Mouse (Mus musculus): ENCODE measurements at regions not wholly inside any gene's neighbourhood (a gene's known extent, or its start where the extent isn't known, plus 50 kb on each side); places are given as distances from the start of the nearest gene placed in this dataset.

DNA sequence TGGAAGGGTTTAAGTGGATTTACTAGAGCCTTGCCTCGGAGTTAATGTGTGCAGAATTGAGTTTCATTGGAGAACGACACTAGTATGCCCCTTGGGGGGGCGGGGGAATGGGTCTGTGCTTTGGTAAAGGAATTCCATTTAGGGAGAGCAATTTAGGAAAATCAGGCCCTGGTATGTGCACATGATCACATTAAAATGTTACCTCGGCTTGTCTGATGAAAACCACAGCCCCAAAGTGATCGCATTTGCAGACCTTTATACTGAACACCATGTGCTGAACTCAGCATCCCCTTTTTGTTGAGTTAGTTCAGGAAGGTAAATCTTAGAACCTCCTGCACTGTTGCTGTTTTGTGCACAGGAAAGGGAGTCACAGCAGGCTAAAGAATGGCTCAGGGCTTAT, 219.6 kb upstream of the Marcks start:
- H3K4me3 ChIP-seq, result no peak overlapping the region
- TF ChIP-seq POLR2A (IDR thresholded peaks at IDR 0.05; ENCODE audit: insufficient read depth, low read depth, low read length), result peak; percentile 16; the same call in 1 of the 2 replicates
- no peak for TF ChIP-seq CTCF (IDR thresholded peaks at IDR 0.05)
- TF ChIP-seq EP300 (IDR thresholded peaks at IDR 0.05; ENCODE audit: insufficient read depth, low read depth, low read length), result no peak
- peak overlapping the region; percentile 57 for H3K27ac ChIP-seq
- H3K9ac ChIP-seq (ENCODE audit: low read depth, low read length), result no peak overlapping the region
- no peaks in the 10 kb centered on the region for H3K79me2 ChIP-seq (replicated peaks; ENCODE audit: control insufficient read depth, insufficient read depth, low read length)
- H3K36me3 ChIP-seq (ENCODE audit: control insufficient read depth, insufficient read depth, low read length), result peaks cover 3% of the 10 kb centered on the region; the same call in 1 of the 2 replicates
- no peak for DNase-seq
- intact Hi-C loops (cut with DNase I), result no loop called here
- 60% methylated on average over 5 of the region's 5 CpGs for WGBS
- H3K4me1 ChIP-seq (ENCODE audit: control insufficient read depth, insufficient read depth, low read length), result no peaks in the 10 kb centered on the region; the same call in 1 of the 2 replicates
- no peaks in the 10 kb centered on the region for H3K27me3 ChIP-seq (ENCODE audit: control insufficient read depth, insufficient read depth, low read length)

DNA sequence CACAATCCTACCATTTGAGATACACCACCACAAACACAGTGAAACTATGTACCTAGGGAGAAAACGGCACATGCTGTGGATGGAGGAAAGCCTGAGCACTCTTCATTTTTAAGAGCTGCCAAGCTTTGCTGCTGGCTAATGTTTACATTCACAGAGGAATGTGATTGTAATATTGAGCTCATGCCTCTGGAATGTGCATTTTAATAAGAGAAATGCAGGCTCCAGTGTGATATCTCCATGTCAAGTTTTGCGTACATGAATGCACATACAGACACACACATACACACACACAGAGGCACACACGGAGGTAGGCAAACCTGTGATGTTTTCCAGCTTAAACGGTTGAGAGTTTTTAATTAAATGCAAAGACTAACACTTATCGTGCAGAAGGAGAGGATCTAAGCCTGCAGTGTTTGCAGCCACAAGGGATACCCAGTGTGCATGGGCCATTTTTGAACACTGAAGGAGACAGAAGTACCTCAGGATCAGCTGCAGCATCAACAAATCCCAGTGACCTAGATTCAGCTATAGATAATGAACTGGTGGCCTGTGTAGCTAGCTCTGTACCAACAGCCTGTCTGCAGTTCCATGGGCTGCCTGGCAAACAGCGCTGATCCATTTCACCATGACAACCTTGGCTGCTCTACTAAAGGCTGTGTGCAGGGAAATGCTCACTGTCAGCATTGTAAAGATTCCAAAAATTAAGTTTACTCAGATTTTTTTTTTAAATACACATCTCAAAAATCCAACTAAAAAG, 218.8 kb upstream of the Marcks start:
- no peak for DNase-seq
- intact Hi-C loops (cut with DNase I), result no loop called here
- no peak overlapping the region for H3K9ac ChIP-seq (ENCODE audit: low read depth, low read length)
- no peak overlapping the region for H3K4me3 ChIP-seq
- no peak overlapping the region for H3K27ac ChIP-seq
- peaks cover 3% of the 10 kb centered on the region; the same call in 1 of the 2 replicates for H3K36me3 ChIP-seq (ENCODE audit: control insufficient read depth, insufficient read depth, low read length)
- no peaks in the 10 kb centered on the region for H3K79me2 ChIP-seq (replicated peaks; ENCODE audit: control insufficient read depth, insufficient read depth, low read length)
- H3K27me3 ChIP-seq (ENCODE audit: control insufficient read depth, insufficient read depth, low read length), result no peaks in the 10 kb centered on the region
- TF ChIP-seq POLR2A (IDR thresholded peaks at IDR 0.05; ENCODE audit: insufficient read depth, low read depth, low read length), result no peak
- TF ChIP-seq EP300 (IDR thresholded peaks at IDR 0.05; ENCODE audit: insufficient read depth, low read depth, low read length), result no peak
- TF ChIP-seq CTCF (IDR thresholded peaks at IDR 0.05), result peak; percentile 16; the same call in 1 of the 2 replicates
- 72% methylated on average over 6 of the region's 6 CpGs for WGBS
- no peaks in the 10 kb centered on the region; the same call in 1 of the 2 replicates for H3K4me1 ChIP-seq (ENCODE audit: control insufficient read depth, insufficient read depth, low read length)

GRCm38 (mm10) chr10:37349261-37349660, 210.5 kb upstream of the Marcks start:
- Histone ChIP-seq H3K4me1 (ENCODE audit: control insufficient read depth, insufficient read depth, low read length) (peaks cover 7% of the 10 kb centered on the region), H3K27ac (no peak overlapping the region), H3K4me3 (no peak overlapping the region), H3K9ac (ENCODE audit: low read depth, low read length) (no peak overlapping the region), H3K27me3 (ENCODE audit: control insufficient read depth, insufficient read depth, low read length) (no peaks in the 10 kb centered on the region), H3K36me3 (ENCODE audit: control insufficient read depth, insufficient read depth, low read length) (no peaks in the 10 kb centered on the region), H3K79me2 (replicated peaks; ENCODE audit: control insufficient read depth, insufficient read depth, low read length) (no peaks in the 10 kb centered on the region)
- intact Hi-C loops (cut with DNase I), result no loop called here
- no peak for DNase-seq
- WGBS, result 34% methylated on average over 1 of the region's 1 CpGs
- TF ChIP-seq EP300 (IDR thresholded peaks at IDR 0.05; ENCODE audit: insufficient read depth, low read depth, low read length) (no peak), CTCF (IDR thresholded peaks at IDR 0.05) (no peak), POLR2A (IDR thresholded peaks at IDR 0.05; ENCODE audit: insufficient read depth, low read depth, low read length) (no peak)

GRCm38 (mm10) chr10:37348416-37348815, 209.7 kb upstream of the Marcks start:
- Histone ChIP-seq H3K4me1 (ENCODE audit: control insufficient read depth, insufficient read depth, low read length) (peaks cover 7% of the 10 kb centered on the region), H3K27ac (peak overlapping the region; percentile 50), H3K79me2 (replicated peaks; ENCODE audit: control insufficient read depth, insufficient read depth, low read length) (no peaks in the 10 kb centered on the region), H3K27me3 (ENCODE audit: control insufficient read depth, insufficient read depth, low read length) (no peaks in the 10 kb centered on the region), H3K9ac (ENCODE audit: low read depth, low read length) (no peak overlapping the region), H3K4me3 (no peak overlapping the region), H3K36me3 (ENCODE audit: control insufficient read depth, insufficient read depth, low read length) (no peaks in the 10 kb centered on the region)
- WGBS, result 48% methylated on average over 3 of the region's 3 CpGs
- intact Hi-C loops (cut with DNase I), result no loop called here
- DNase-seq, result no peak
- no peak for TF ChIP-seq CTCF (IDR thresholded peaks at IDR 0.05)
- TF ChIP-seq POLR2A (IDR thresholded peaks at IDR 0.05; ENCODE audit: insufficient read depth, low read depth, low read length), result no peak
- TF ChIP-seq EP300 (IDR thresholded peaks at IDR 0.05; ENCODE audit: insufficient read depth, low read depth, low read length), result no peak

DNA sequence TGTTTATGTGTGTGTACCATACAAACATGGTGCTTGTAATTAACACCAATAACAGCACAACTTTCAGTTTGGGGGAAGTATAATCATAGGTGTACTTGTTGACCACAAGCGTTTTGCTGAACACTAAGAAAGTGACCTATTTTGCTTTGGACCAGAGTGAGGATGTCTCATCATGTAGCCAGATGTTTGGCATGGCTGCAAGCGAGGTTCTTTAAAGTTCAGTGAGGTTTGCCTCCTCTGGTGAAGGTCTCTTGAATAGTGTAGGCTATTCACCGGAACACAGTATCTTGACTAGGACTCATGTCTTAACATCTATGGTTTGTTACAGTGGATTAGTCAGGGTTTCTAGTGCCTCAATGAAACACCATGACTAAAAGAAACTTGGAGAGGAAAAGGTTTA, 208.9 kb upstream of the Marcks start:
- H3K4me3 ChIP-seq, result no peak overlapping the region
- no peak for DNase-seq
- no peak overlapping the region for H3K9ac ChIP-seq (ENCODE audit: low read depth, low read length)
- no peaks in the 10 kb centered on the region for H3K36me3 ChIP-seq (ENCODE audit: control insufficient read depth, insufficient read depth, low read length)
- H3K27ac ChIP-seq, result no peak overlapping the region; the same call in 1 of the 2 replicates
- intact Hi-C loops (cut with DNase I), result no loop called here
- H3K79me2 ChIP-seq (replicated peaks; ENCODE audit: control insufficient read depth, insufficient read depth, low read length), result no peaks in the 10 kb centered on the region
- WGBS, result 77% methylated on average over 3 of the region's 3 CpGs
- no peak for TF ChIP-seq POLR2A (IDR thresholded peaks at IDR 0.05; ENCODE audit: insufficient read depth, low read depth, low read length)
- no peak for TF ChIP-seq EP300 (IDR thresholded peaks at IDR 0.05; ENCODE audit: insufficient read depth, low read depth, low read length)
- TF ChIP-seq CTCF (IDR thresholded peaks at IDR 0.05), result no peak
- H3K27me3 ChIP-seq (ENCODE audit: control insufficient read depth, insufficient read depth, low read length), result no peaks in the 10 kb centered on the region
- H3K4me1 ChIP-seq (ENCODE audit: control insufficient read depth, insufficient read depth, low read length), result peaks cover 7% of the 10 kb centered on the region

GRCm38 (mm10) chr10:37342675-37343074, 204.0 kb upstream of the Marcks start:
- DNase-seq, result no peak
- intact Hi-C loops (cut with DNase I), result no loop called here
- Histone ChIP-seq H3K36me3 (ENCODE audit: control insufficient read depth, insufficient read depth, low read length) (no peaks in the 10 kb centered on the region; the same call in 1 of the 2 replicates), H3K9ac (ENCODE audit: low read depth, low read length) (no peak overlapping the region), H3K4me1 (ENCODE audit: control insufficient read depth, insufficient read depth, low read length) (peaks cover 2% of the 10 kb centered on the region), H3K79me2 (replicated peaks; ENCODE audit: control insufficient read depth, insufficient read depth, low read length) (no peaks in the 10 kb centered on the region), H3K4me3 (no peak overlapping the region), H3K27ac (no peak overlapping the region), H3K27me3 (ENCODE audit: control insufficient read depth, insufficient read depth, low read length) (no peaks in the 10 kb centered on the region)
- TF ChIP-seq EP300 (IDR thresholded peaks at IDR 0.05; ENCODE audit: insufficient read depth, low read depth, low read length) (no peak), POLR2A (IDR thresholded peaks at IDR 0.05; ENCODE audit: insufficient read depth, low read depth, low read length) (no peak), CTCF (IDR thresholded peaks at IDR 0.05) (no peak)
